Mouse (Mus musculus): ENCODE results near the gene M6pr.
A peak's percentile ranks its signal among the peaks of the same experiment; 100 is the strongest.

M6pr gene

DNA sequence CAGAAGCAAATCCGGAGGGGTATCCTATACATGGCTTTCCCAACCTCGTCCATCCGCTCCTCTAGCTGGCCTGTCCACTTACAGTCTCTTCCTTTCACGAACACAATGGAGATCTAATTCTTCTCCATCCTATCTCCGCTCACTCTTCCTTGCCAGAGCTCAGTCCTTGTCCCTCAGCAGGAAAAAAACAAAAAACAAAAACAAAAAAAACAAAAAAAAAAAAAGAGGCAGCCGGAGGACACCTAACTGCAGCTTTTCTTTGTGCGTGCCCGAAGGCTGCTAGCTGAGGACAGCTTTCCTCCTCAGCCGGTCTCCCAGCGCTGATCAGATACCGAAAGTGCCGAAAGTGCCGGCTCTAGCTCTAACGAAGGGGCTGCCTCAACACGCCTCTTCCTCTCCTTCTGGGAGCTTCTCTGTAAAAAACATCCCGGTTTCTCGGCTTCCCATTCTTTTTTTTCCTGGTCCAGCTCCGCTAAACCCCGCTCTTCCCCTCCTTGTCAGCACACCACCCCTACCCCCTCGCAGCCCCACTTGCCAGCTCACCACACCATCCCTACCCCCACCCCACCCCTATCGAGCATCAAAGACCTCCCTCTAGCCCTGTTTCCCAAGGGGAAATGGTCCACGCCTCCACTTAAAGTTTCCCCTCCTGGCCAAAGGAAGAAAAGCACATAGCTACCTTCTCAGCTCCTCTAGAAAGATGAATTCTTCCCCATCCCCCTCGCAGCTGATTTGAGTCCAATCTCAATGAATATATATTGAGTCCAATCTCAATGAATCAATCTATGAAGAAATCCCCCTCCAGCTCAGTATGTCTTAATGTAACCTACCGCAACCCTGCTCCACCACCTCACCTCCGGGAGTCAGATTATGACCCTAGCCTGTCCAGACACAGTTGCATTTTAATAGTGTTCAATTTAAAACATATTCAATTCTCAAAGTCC lies 11.0 kb upstream of the M6pr start:
- DNase-seq (ENCODE audit: low read depth, low spot score): no peak

DNA sequence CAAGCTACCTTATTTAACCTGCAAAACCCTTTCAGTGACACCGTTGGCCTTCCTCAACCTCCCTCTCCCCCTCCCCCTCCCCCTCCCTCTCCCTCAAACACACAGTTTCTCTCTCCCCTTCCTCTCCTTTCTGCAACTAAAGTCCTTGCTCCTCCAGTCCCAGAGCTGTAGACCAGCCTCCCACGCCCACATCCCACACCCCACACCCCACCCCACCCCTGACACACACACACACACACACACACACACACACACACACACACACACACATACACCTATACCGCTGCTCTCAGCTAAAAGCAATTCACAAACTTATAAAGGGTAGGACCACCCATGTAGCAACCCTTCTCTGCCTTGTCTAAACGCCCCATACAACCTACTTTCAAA lies 10.3 kb upstream of the M6pr start:
- no peak for DNase-seq (ENCODE audit: low read depth, low spot score)

DNA sequence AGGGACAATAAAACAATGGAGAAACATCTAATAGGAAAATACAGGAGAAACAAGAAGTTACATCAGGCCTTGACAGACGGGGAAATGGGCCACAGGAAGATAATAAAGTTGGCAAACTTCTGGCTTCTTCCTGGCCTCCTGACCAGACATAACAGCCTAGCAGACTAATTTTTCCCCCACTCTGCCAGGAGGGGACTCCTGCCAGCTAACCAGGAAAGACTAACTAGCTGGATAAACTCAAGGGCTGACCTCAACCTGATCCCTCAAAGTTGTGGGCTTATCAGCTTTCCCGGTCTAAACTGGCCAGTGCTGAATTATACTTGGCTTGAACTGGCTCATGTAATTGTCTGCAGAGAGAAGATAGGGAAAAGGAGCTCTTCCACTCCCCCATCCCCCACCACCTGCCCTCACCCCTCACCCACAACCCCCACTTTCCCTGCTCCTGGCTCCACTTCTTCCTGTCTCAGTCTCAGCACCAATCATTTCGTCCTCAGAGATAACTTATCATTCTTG lies 8.8 kb upstream of the M6pr start:
- DNase-seq (ENCODE audit: low read depth, low spot score): no peak

DNA sequence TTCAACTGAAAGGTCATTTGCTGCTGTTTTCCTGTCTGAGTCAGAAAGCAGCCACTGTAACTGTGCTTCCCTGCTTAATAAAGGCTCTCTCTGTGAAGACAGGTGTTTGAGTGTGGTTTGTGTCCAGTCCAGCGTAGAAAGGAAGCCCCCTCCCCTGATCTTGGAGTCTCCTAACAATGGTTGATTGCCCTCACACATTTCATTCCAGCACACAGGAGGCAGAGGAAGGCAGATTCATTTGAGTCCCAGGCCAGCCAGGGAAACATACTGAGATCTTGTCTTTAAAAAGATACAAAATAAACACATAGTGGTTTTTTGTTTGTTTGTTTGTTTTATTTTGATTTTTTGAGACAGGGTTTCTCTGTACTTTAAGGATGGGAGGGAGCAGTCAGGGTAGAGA lies 6.4 kb upstream of the M6pr start:
- DNase-seq (ENCODE audit: low read depth, low spot score): no peak

DNA sequence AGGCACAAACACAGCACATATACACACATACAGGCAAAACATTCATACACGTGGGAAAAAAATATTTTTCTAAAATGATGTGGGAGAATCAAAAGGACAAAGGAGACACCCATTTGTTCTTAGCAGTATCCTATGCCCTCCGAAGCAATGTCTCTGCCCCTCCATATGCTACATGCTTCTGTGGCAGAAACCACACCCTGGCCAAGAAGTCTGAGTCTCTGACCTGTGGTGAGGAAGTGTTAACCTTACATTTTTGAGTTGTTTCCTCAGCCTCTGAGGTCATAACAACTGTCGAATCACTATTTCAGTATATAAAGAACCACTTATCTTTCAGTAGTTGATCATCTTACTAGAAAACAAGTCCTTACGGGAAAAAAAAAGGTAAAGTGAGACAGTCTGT lies 5.9 kb upstream of the M6pr start:
- DNase-seq (ENCODE audit: low read depth, low spot score): no peak

DNA sequence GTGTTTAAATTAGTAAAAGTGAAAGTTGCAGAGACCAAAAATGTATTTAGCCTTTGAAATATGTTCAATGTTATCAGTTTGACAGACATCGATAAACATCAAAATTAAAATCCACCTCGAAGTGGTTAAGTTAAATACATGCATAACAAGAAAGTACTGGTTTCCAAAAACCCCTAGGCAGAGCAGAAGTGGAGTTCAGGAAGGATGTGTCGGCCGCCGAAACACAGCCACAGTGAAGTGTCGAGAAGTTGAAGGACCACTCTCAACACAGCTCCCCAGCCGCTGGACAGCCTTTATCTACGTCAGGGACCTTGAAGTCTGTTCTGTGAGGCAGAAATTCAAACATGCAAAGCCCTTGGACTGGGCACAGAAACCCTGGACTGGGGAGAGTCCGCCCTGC lies 5.0 kb upstream of the M6pr start:
- DNase-seq (ENCODE audit: low read depth, low spot score): no peak

DNA sequence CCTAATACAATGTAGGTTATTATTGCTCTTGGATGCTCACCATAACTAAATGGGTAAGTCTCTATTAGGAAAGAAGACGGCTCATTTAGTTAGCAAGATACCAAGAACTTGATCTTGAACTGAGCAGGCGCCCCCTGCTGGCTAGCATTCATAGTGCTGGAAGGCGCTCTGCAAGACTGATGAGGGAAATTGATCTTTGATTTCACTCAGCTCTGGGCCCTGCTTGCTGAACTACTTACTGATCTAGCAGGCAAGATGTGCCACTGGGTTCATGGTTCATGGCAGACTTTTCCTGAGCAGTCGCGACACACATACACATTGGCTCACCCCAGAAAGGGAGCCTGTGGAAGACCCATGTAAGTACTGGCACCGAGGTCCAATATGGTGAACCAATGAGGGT lies 4.2 kb upstream of the M6pr start:
- peak; percentile 40 for DNase-seq (ENCODE audit: low read depth, low spot score)

DNA sequence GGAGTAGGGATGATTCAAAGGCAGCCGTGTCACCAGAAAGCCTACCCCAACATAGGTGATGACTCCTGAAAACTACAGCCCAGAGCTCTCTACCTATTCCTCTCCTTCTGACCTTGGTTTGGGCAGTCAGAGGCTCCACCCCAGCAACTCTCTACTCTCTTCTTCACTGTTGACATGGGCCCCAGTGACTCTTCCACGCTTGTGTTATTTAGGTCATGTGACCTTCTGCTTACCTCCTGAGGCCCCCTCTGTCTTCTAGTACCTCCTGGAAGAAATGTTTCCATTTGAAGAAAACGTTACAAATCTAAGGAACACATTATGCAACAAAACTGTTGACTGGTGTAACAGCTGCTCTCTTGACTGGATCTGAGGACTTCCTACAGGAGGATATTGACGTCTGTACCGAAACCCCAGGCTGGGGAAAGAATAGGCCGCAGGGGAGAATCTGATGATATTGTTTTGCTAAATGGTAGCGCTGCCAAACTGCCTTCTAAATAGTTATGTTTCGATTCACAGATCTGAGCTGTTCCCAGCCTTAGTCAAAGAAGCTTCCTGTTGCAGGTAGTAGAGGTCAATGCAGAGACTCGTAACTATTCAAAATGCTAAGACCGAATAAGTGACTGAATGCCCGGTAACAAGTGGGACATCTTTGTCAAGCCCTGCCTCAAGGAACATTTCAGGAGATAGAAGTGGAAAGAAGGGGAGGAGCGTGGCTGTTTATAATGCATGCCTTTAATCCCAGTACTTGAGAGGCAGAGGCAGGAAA lies 3.5 kb upstream of the M6pr start:
- no peak for DNase-seq (ENCODE audit: low read depth, low spot score)

DNA sequence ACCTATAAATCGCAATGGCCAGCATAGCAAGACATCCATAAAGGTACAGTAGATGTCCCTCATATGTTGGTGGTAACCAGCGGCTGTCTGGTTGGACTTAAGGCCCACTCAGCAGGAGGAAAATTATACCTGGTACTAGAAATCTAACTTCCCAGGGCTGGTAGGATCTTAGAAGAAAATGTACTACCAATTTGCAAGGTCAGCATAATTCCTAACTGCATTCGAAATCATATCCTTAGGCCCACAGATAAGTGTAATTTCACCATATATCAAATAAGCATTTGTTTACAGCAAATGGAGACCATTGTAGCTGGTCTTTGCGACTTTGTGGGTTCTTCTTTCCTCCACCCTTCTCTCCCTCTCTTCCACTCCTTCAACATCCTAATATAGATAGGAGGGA lies 1.8 kb upstream of the M6pr start:
- DNase-seq (ENCODE audit: low read depth, low spot score): no peak

DNA sequence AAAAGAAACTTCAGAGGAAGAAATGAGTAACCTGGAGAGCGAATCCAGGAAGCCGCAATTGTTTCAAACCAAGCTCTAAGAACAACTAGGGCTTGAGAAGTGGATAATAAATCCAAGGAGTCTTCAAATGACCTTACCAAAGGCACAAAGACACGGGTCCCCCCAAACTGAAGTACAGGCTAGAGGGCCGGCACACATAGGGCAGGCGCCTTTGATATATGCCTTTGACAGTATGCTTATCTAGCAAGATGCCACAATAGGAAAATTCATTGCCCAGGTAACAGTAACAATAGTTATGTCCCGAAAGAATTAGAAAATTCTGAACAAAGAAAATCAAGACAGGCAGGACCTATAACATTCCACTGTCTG lies 400 bp upstream of the M6pr start:
- DNase-seq (ENCODE audit: low read depth, low spot score): no peak

DNA sequence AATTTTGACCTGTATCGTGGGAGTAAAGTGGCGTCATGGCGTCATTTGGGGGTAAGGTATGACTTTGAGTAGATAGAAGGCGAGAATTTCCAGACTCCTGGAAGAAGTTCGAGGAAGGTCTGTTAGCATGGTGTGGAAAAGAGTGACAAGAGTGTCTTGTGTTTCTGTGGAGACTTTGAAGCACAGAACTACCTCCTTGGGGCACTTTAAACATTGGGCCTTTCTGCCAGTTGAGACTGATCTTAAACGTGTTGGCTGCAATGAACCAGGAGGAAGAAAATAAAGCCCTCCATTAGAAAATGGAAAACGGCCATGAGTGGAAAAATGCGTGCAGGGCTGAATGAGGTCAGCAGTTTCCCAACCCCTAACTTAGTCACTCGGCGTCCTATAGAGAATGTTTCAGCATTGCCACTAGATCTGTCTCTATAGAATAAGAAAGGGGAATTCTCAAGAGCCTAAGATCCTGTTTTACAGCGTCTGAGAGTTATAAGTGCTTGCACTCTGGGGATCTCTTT lies 983 bp downstream of the M6pr start:
- DNase-seq (ENCODE audit: low read depth, low spot score): no peak

DNA sequence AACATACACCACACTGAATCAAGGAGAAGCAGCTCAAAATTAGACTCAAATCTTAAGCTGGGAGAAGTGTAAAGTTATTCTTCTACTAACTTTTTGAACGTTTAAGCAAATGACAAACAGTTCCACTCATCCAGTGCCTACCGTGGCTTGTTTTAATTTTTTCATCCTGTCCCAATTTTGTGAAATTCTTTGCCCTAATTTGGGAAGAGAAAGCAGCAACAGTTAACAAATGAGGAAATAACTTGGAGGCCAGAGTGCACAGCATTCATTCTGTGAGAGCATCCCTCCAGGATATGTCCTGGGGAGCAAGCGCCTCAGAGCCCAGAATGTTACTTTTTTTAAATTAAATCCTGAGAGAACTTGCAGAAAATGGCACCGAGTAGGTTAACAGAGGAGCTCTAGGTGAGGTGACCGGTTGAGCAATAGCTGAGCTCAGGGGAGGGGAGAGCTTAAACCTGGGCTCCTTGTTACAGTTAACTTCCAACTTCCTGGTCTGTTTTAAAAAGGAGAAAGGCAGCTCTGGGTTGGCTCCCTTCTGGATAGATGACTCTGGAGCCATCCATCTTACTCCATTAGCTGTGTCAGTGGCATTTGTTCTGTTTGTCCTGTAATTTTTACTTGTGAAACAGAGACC lies 1.8 kb downstream of the M6pr start:
- DNase-seq (ENCODE audit: low read depth, low spot score): no peak

DNA sequence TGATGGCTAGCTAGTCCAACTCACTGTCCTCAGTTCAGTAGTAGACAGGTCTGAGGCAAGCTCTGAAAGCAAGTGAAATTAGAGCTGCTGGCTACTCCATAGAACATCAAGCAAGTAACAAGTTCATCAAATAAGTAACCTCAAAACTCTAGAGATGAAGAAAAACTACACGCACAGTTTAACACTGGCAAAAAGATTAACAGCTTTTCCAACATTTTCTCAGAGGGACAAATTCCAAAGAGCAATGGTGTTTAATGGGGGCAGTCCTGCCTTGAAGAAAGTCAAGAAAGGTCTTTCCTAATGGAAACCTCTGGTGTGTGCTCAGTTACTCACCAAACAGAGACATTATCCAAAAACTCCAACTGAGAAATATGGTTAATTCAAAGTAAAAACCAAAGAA lies 10.2 kb downstream of the M6pr start:
- no peak for DNase-seq (ENCODE audit: low read depth, low spot score)

DNA sequence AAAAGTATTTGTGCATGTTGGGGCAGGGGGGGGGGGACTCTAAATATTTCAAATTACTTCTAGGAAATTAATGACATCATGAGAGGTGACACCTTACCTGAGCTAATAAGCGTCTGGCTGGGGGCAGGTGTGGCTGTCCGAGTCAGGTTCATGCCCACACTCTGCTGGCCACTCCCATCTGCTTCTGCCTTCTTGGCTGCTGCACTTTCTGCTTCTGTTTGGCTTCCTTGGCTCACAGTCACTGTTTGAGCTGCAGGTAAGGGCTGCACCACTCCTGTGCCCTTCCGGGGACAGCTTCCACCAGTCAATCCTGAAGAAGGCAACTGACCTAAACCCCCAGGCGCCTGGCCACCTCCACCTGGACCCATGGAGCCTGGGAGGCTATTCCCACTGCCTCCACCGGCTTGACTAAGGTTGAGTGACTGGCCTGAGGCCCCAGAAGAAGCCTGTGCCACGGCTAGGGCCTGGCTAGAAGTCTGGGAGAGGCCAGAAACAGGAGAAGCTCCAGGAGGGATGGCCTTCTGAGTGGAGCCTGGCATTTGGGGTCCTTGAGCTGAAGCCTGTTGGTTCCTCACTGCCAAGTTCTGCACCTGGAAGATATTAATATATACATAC lies 16.9 kb downstream of the M6pr start:
- DNase-seq (ENCODE audit: low read depth, low spot score): no peak

DNA sequence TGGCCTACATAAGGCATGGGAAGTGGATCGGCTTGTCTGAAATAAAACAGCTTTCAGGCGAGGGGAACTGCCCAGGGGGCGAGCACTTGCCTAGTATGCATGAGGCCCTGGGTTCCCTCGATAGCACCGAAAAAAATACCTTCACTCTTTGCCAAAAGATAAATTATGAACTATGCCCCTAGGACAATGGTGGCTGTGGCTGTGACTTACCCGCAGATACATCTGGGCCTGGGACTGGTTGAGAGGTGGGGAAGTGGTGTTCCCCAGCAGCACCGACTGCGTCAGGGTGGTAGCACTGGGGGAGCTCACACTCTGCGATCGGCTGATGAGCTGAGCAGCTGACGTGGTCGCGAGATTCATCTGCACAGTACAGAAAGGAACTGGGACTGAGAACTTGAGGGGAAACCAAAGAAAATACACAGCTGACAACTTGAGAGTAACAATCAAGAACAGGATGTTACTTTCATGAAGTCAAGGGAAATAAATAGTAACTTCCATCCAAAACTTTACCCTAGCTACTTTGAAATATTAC lies 24.6 kb downstream of the M6pr start:
- no peak for DNase-seq (ENCODE audit: low read depth, low spot score)

DNA sequence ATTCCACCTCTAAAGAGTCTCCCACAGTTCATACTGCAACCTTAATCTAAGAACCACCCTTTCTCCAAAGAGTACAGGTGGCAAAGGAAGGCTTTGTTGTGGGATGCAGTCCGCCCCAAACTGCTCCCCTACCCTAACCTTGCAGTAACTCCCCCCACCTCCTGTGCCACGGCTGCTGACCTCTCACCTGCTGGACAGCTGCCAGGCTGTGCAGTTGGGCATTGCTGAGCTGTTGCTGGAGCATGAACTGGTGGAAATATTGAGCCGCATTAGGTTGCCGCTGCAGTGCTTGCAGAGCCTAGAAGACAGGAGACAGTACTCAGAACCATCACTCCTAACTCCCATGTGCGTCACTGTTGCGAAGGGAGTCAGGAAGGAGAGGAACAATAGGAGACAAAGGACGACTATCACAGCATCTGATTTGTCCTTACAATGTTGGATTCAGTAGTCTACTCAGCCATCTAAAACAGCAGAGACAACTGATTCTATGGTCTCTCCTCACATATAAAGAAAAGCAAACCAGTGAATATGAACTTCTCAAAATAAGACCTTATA lies 26.3 kb downstream of the M6pr start:
- no peak for DNase-seq (ENCODE audit: low read depth, low spot score)

DNA sequence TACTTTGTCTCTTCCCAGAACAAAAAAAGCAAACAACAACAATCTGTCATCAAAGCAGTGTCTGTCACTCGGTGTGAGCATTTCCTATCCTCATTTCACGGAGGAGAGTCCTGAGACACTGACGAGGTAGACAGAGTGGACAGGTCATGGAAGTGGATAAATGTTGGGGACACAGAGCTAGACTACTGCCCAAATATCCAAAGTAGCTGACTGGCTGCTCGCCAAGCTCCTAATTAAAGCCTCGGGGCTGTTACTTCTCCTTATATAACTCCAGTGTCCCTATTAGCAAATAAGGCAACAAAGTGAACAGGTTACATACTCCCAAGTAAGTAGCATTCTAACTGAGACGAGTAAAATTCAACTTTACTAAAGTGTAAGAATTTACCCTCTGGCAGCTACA lies 29.0 kb downstream of the M6pr start:
- DNase-seq (ENCODE audit: low read depth, low spot score): no peak

DNA sequence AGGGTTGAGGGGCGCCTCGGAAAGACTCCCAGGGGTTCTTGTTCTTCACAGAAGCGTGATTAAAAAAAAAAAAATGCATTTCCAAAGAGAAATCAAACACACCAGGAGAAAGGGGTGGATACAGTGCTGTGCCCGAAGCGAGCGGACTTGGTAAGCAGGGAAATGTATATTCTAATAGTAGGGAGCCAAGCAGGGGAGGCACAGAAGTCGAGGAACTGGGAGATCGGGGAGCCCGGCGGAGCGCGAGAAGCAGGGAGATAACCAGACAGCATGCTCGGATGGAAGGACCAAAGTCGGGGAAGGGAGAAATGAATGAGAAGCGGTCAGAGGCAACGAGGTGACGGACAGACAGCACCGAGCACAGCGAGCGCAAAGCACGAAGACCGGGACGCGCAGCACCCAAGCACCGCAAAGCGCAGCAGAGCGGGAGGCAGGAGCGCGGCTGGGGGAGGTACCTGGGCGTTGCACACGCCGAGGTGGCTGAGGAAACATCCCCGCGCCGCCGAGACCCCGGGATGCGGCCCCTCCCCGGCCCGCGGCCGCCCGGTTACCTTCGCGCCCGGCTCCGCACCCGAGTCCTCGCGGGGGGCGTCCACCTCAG lies 30.6 kb downstream of the M6pr start:
- DNase-seq (ENCODE audit: low read depth, low spot score): peak; percentile 8

DNA sequence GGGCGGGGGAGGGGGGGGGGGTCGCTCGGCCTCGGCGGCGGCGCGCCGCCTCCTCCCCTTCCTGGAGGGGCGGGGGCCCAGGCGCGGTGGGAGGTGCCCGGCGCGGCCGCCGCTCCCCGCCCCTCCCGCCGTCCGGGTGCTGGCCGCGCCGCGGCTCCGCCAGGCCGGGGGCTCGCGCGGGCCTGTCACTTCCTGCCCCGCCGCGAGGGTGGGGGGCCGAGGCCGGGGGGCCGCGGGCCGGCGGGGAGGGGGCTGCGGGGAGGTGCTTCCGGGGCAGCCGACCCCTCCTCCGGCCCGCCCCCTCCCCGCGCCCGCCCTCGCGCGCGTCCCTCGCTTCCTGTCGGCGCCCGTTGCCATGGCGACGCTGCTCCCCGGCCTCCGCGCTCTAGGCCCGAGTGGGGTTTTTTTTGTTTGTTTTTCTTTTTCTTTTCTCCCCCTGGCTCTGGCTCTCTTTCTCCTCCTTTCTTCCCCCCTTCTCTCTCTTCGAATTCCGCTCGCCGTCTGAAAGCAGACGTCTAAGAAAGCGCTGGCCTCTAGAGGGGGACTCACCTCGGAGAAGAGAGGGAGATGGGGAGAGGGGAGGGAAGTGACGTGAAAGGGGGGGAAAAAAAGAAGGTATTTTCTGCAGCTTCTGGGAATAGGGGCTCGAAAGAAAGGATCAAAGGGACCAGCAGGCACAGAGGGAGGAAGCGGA lies 31.3 kb downstream of the M6pr start:
- peak; percentile 65 for DNase-seq (ENCODE audit: low read depth, low spot score)

DNA sequence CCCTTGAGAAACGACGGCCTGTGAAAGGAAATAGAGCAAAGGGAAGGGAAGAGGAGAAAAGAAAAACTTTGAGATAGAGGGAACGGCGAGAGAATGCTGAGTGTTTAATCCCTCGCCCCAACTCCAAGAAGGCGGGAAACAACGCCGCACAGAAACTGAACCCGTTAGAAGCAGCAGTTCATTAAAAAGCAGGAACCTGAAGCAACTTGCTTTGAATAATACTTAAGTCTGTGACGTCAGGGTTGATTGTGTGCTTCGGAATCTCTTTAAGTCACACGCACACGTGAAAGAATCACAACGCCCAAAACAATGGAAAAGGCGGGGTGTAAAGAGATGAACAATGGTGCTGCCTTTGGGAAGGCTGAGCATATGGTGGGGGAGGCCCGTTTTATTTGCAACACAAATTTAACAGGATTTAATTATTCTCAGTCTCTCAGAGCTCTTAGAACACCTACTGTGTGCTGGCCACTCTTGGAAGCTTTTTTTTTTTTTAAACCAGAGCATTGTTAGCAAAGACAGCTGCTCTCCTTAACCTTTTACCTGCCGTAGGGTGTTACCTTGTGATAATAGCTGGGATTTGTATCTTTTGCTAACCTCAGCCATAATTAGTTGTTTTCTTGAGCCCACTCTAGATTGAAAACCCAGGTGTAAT lies 32.0 kb downstream of the M6pr start, which contains the start of gene Phc1:
TSS of gene Phc1 (minus strand) at position 213 of the 652 bp plus-strand sequence.
- no peak for DNase-seq (ENCODE audit: low read depth, low spot score)
